Mouse (Mus musculus): ENCODE measurements around the gene Gm428.

DNA sequence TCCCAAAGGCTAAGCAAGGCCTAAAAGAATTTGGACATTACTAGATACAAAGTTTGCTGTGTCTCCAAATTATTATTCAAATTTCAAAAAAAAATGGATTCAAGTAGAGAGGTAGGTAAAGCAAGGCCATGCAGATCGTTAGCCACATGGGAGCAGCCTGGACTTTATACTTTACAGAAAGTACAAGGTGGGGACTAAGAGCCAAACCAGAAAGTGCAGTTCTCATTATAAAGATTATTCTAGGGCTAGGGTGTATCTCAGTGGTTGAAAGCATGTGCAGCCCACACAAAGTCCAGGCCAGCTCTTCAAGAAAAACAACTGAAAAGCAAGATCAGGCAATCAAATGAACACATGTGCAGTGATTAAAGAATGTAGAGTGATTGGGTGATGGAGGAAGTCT lies 35.4 kb downstream of the Gm428 start:
- TF ChIP-seq CTCF (IDR thresholded peaks at IDR 0.05; ENCODE audit: low read depth, low read length) = no peak
- TF ChIP-seq GATA1 (IDR thresholded peaks at IDR 0.05; ENCODE audit: borderline replicate concordance, low read length) = no peak
- no peak for TF ChIP-seq POLR2AphosphoS5 (IDR thresholded peaks at IDR 0.05; ENCODE audit: insufficient replicate concordance, low read depth, low read length)
- no peak for TF ChIP-seq GATA2 (IDR thresholded peaks at IDR 0.05; ENCODE audit: borderline replicate concordance, low read depth, low read length)
- TF ChIP-seq TAL1 (conservative IDR thresholded peaks at IDR 0.05; ENCODE audit: low read depth, low read length) = no peak

Measured in G1E (cell line).